Mouse (Mus musculus): ENCODE data around the gene Chtop.

Chtop gene

GRCm38 (mm10) chr3:90465081-90465685, 44.1 kb downstream of the Chtop start:
- DNase-seq (ENCODE audit: low read depth, low spot score) = peak; percentile 39

GRCm38 (mm10) chr3:90464552-90465080, 44.7 kb downstream of the Chtop start:
- DNase-seq (ENCODE audit: low read depth, low spot score) = no peak

GRCm38 (mm10) chr3:90462579-90462978, 46.7 kb downstream of the Chtop start:
- DNase-seq (ENCODE audit: low read depth, low spot score) = no peak

DNA sequence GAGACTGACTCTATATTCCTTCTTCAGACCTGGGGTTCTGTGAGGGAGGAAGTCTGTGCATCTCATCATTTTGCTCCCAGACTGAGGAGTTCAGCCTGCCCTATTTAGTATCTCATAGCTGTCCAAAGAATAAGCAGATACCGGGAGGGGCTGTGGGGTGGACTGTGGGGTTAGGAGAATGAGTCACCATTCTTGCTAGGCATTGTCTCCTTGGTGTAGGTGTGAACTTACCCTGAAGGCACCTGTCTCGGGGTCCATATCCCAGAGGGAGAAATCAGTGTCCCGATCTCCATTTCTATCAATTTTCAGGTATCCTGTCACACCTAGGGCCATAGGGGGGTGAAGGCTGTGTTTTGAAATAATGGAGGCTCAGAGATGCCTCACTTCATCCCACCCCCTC, 47.4 kb downstream of the Chtop start:
- DNase-seq (ENCODE audit: low read depth, low spot score) = no peak

GRCm38 (mm10) chr3:90460315-90460714, 49.0 kb downstream of the Chtop start:
- DNase-seq (ENCODE audit: low read depth, low spot score) = no peak

GRCm38 (mm10) chr3:90459727-90460126, 49.6 kb downstream of the Chtop start:
- no peak for DNase-seq (ENCODE audit: low read depth, low spot score)

DNA sequence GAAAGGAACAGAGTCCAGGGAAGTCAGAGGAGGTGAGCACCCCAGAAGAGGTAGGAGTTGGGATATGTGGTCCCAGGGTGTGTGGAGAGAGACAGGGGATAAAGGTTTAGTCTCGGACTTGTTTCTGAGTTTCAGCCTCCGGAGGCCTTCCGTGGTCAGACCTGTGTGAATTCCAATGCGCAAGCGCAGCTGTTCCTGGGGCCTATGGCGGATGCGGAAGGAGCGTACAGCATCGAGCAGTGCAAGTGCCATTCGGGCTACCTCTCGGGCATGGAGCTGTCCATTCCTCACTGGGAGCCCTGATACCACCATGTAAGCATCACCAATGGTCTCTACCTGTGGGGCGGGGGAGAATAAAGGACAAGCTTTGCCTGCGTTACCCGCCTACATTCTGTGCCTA, 54.4 kb downstream of the Chtop start:
- DNase-seq (ENCODE audit: low read depth, low spot score) = no peak

DNA sequence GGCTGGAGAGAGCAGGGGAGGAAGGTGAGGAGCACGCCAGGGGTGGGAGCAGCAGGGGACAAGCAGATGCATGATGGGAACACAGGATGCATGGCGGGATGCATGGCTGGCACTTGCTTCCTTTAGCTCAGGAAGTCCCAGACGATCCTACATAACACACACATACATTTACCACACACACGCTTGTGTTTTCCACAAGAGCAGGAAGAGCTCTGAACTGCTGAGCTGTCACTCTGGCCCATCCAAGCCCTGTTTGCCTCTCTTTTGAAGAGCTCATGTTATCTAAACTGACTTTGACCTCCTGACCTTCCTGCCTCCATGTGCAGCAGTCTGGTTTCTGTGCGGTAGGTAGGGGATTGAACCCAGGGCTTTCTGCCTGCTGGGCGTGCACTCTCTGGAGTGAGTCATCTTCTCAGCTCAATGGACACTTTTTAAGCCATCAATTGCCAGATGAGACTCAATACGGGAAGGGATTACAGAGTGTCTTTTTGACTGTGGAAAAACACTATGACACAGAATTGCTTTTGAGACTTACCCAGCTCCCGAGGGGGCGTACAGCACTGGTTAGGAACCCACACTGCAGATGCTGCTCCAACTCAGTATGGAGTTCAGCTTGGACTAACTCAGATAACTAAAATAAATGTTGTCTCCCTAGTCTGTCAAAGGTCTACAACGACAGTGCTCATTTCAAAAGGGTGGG, 57.8 kb downstream of the Chtop start:
- DNase-seq (ENCODE audit: low read depth, low spot score) = no peak

GRCm38 (mm10) chr3:90450874-90451273, 58.4 kb downstream of the Chtop start:
- no peak for DNase-seq (ENCODE audit: low read depth, low spot score)

Measured in CD4-positive helper T cell, adult 2 months (primary cell).